Mouse (Mus musculus) stomach, embryonic 15.5 days (tissue): ENCODE results near the gene Gm12887. TPM values are rescaled to one million over a fixed set of nuclear protein-coding genes. Genes with fewer than 3 reads are reported as not detected.

Source experiments
- ATAC-seq: fragments of 200-750 bp; cut with Nextera tagmentation; 2 replicates; pipeline ENCODE4 v1.8.0; 2017; ENCODE audit warnings: low read depth, moderate number of reproducible peaks, moderate TSS enrichment; ENCODE audit not compliant: insufficient read depth, low FRiP score
- H3K27ac ChIP-seq: fragments of 300-500 bp; sonication (generic); 2 replicates; pipeline ENCODE4 v1.5.1; 2015; ENCODE audit warnings: mild to moderate bottlenecking, inconsistent platforms
- H3K27me3 ChIP-seq: fragments of 300-500 bp; sonication (generic); replicated peaks from 2 replicates; pipeline ENCODE4 v1.6.1; 2015; ENCODE audit warnings: inconsistent platforms
- H3K36me3 ChIP-seq: fragments of 300-500 bp; sonication (generic); 2 replicates; pipeline ENCODE4 v1.6.1; 2015; ENCODE audit warnings: inconsistent platforms
- H3K4me1 ChIP-seq: fragments of 300-500 bp; sonication (generic); 2 replicates; pipeline ENCODE4 v1.6.1; 2015; ENCODE audit warnings: inconsistent platforms
- H3K4me2 ChIP-seq: fragments of 300-500 bp; sonication (generic); 2 replicates; pipeline ENCODE4 v1.6.1; 2015; ENCODE audit warnings: mild to moderate bottlenecking, inconsistent platforms
- H3K4me3 ChIP-seq: fragments of 300-500 bp; sonication (generic); replicated peaks from 2 replicates; pipeline ENCODE4 v1.5.1; 2015; ENCODE audit warnings: inconsistent platforms
- H3K9ac ChIP-seq: fragments of 300-500 bp; sonication (generic); 2 replicates; pipeline ENCODE4 v1.6.1; 2015; ENCODE audit warnings: inconsistent platforms
- H3K9me3 ChIP-seq: fragments of 300-500 bp; sonication (generic); 2 replicates; pipeline ENCODE4 v1.6.1; 2016; ENCODE audit warnings: inconsistent platforms
- WGBS: fragments of 180-500 bp; shearing (Covaris S2); methylation state at CpG from one replicate; pipeline ENCODE4 v1.1.7; 2015; 5-methylcytosine and 5-hydroxymethylcytosine counted together
- polyA plus RNA-seq: library from polyadenylated mRNA; unstranded; fragments of >200 nt; fragmentation: Nextera tagmentation; extraction: Ambion mirVana; gene quantifications from 2 replicates; pipeline ENCODE4 v1.2.1, GENCODE M21; 2015

The Gm12887 gene
- polyA plus RNA-seq: not detected in 2 replicates

- H3K9me3 ChIP-seq: no peaks in the 10 kb centered on the region
- no peaks in the 10 kb centered on the region for H3K27me3 ChIP-seq
- no peak for ATAC-seq
- no peak within 1 kb of the TSS for H3K4me2 ChIP-seq
- no peak within 1 kb of the TSS for H3K9ac ChIP-seq
- no peak within 1 kb of the TSS for H3K4me3 ChIP-seq
- no peak within 1 kb of the TSS for H3K27ac ChIP-seq
- no peaks in the 10 kb centered on the region for H3K4me1 ChIP-seq
- no peaks in the 10 kb centered on the region for H3K36me3 ChIP-seq
- 39% methylated on average over 2 of the region's 2 CpGs for WGBS
These were observed at the start of gene Gm12887 for GRCm38 (mm10) chr4:121622003-121622402. TSS of gene Gm12887 (minus strand) at chr4:121622103.

- Histone ChIP-seq H3K27ac (no peak overlapping the region), H3K4me2 (no peak overlapping the region), H3K4me1 (no peaks in the 10 kb centered on the region), H3K4me3 (no peak overlapping the region), H3K36me3 (no peaks in the 10 kb centered on the region), H3K9ac (no peak overlapping the region), H3K27me3 (no peaks in the 10 kb centered on the region), H3K9me3 (no peaks in the 10 kb centered on the region)
- 87% methylated on average over 1 of the region's 1 CpGs for WGBS
- no peak for ATAC-seq
These were observed 35.1 kb upstream of the Gm12887 start for GRCm38 (mm10) chr4:121657040-121657439.

Other genes starting within 250 kb of the Gm12887 start
- not detected in 2 replicates for gene Gm12886, start 199.0 kb downstream of the Gm12887 start, polyA plus RNA-seq